Mouse (Mus musculus) bone marrow, adult 2 months (tissue): ENCODE data around the gene Asz1. TPM values are rescaled to one million over a fixed set of nuclear protein-coding genes. Genes with fewer than 3 reads are reported as not detected.

Experiments
- H3K27ac ChIP-seq: fragments of 200-500 bp; 2 replicates; pipeline ENCODE4 v1.5.1; 2012; ENCODE audit warnings: low read depth, mild to moderate bottlenecking, control low read depth, inconsistent platforms, low read length; ENCODE audit not compliant: control insufficient read depth, poor library complexity, insufficient read depth
- H3K4me1 ChIP-seq: fragments of 200-500 bp; 2 replicates; pipeline ENCODE4 v1.6.1; 2011; ENCODE audit warnings: low read length; ENCODE audit not compliant: control insufficient read depth, insufficient read depth
- H3K4me3 ChIP-seq: fragments of 200-500 bp; replicated peaks from 2 replicates; pipeline ENCODE3; 2011; ENCODE audit warnings: mild to moderate bottlenecking, low read depth, low read length, control low read depth; ENCODE audit not compliant: control insufficient read depth
- CTCF ChIP-seq: fragments of 200-500 bp; IDR thresholded peaks from 2 replicates; pipeline ENCODE4 v1.5.1; 2011; ENCODE audit warnings: low read length, control low read depth; ENCODE audit not compliant: control insufficient read depth, insufficient read depth
- POLR2A ChIP-seq: fragments of 200-500 bp; IDR thresholded peaks from 2 replicates; pipeline ENCODE4 v1.6.1; 2011; ENCODE audit warnings: low read depth, mild to moderate bottlenecking, control low read depth, low read length, borderline replicate concordance; ENCODE audit not compliant: control insufficient read depth
- WGBS: fragments of 180-500 bp; shearing (Covaris S2); methylation state at CpG from one replicate; pipeline ENCODE4 v1.1.7; 2018; 5-methylcytosine and 5-hydroxymethylcytosine counted together
- polyA plus RNA-seq: library from polyadenylated mRNA; stranded (reverse); fragments of >200 nt; gene quantifications from 2 replicates; pipeline ENCODE4 v1.2.4, GENCODE M21; 2011; ENCODE audit warnings: low replicate concordance; ENCODE audit not compliant: missing spikeins, insufficient read depth, insufficient read length

Asz1 gene
- not detected in 2 replicates for polyA plus RNA-seq

DNA sequence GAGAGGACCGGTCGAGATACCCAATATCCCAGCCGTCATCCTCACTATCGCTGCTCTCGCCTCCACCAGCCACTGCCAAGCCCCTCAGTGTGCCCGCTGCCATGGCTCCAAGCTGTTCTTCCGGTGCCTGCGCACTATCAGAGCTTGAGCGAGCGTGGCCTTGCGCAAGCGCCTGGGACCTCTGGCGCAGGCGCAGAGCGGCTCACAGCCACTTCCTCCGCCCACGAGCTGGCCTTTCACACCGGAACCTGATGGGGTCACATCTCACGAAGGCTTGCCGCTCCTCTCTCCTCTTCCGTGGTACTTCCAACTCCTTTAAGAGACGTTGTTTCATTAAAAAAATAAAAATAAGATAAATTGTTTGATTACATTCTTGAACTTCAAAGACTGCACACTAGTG, at the start of gene Asz1:
TSS of gene Asz1 (minus strand) at position 128 of the 400 bp plus-strand sequence.
- TF ChIP-seq CTCF: no peak
- TF ChIP-seq POLR2A: no peak
- WGBS: 90% methylated on average over 22 of the region's 22 CpGs
- H3K4me1 ChIP-seq: no peaks in the 10 kb centered on the region
- no peak within 1 kb of the TSS for H3K4me3 ChIP-seq
- no peak within 1 kb of the TSS for H3K27ac ChIP-seq

DNA sequence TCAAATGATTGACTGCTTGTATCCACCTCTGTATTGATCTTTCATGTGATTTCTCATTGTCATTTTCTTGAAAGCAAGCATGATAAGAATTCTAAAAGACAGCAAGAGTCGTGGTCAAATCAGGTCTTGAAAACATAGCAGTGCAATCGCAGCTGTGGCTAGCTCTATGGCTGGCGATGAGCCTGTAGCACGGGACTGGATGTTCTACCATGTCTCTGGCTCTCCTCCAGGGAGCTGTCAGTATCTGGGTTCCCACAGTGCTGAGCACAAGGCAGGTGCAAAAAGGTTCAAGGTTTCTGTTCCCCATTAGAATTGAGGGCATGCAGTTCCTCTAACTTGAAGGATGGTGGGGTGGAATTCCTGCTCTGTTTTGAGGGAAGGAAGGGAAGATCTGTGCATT, 44.2 kb upstream of the Asz1 start:
- WGBS: 37% methylated on average over 4 of the region's 4 CpGs
- no peak for TF ChIP-seq CTCF

DNA sequence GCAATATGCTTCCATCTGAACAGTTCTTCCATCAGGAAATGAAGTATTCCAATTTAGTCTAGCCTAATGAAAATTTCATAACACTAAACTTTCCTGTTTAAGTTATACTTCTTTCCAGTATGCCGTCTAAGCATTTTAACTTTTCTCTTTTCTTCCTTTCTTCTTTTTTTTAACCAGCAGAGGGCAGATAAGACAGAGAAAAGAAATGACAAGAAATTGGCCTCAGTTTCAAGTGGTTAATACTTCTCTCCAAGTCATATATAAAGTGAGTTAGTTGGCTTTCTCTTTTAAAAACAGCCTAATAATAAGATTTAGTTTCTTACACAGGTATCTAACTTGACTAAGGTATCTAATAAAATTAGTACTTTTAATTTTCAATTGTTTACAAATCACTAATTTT, 26.4 kb upstream of the Asz1 start:
- Histone ChIP-seq H3K4me1 (no peaks in the 10 kb centered on the region), H3K4me3 (no peak overlapping the region), H3K27ac (no peak overlapping the region)
- no peak for TF ChIP-seq CTCF
- TF ChIP-seq POLR2A: no peak
- WGBS: 17% methylated on average over 1 of the region's 1 CpGs

More for the DNA sequence above, 44.2 kb upstream of the Asz1 start:
- no peak overlapping the region for H3K27ac ChIP-seq
- H3K4me1 ChIP-seq: no peaks in the 10 kb centered on the region
- no peak overlapping the region for H3K4me3 ChIP-seq

DNA sequence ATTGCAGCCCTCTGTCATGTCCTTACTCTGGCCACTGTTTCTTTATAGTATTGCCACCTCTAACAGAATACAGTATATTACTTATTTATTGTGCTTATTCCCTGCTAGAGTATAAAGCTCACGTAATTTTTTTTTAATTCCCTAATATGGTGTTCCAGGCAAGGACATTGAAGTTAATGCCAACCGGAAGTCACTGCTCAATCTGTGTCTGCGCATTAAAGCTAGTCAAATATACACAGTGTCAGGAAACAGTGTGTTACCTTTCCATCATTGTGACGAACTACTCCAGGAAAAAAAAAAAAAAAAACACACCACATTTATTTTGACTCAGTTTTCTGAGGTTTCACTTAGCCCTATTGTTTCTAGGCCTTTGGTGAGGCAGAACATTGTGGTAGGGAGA, 19.2 kb upstream of the Asz1 start:
- Histone ChIP-seq H3K4me1 (no peaks in the 10 kb centered on the region), H3K27ac (no peak overlapping the region), H3K4me3 (no peak overlapping the region)
- TF ChIP-seq CTCF (no peak), POLR2A (no peak)
- WGBS: 63% methylated on average over 4 of the region's 4 CpGs

GRCm38 (mm10) chr6:18127206-18127983, 18.5 kb upstream of the Asz1 start:
- WGBS: 67% methylated on average over 2 of the region's 2 CpGs
- no peak for TF ChIP-seq POLR2A
- TF ChIP-seq CTCF: no peak
- Histone ChIP-seq H3K4me1 (no peaks in the 10 kb centered on the region), H3K4me3 (no peak overlapping the region), H3K27ac (no peak overlapping the region)

DNA sequence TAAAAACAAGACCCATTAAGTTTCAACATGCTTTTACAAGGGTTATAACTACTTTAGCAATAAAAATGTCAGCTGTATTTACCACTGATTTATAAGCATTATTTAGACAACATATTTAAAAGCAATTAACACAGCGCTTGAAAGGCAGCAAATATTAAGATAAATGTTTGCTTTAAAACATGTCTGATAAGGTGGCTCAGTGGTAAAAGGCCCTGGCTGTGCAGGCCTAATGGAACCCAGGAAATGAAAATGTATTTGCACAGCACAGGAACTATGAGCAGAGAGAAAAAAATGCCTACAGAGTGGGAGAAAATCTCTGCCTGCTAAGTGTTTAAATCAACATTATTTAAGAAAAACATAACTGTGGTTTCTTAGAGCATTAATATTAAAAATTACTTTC, 12.0 kb downstream of the Asz1 start:
- TF ChIP-seq CTCF (no peak), POLR2A (no peak)
- no peak overlapping the region for H3K27ac ChIP-seq
- H3K4me3 ChIP-seq: no peak overlapping the region
- WGBS: 78% methylated on average over 1 of the region's 1 CpGs
- H3K4me1 ChIP-seq: no peaks in the 10 kb centered on the region

GRCm38 (mm10) chr6:18089098-18089497, 19.8 kb downstream of the Asz1 start:
- WGBS: 75% methylated on average over 5 of the region's 5 CpGs
- no peak overlapping the region for H3K27ac ChIP-seq
- no peaks in the 10 kb centered on the region for H3K4me1 ChIP-seq
- no peak overlapping the region for H3K4me3 ChIP-seq
- TF ChIP-seq POLR2A (no peak), CTCF (no peak)

GRCm38 (mm10) chr6:18087160-18087804, 21.6 kb downstream of the Asz1 start:
- no peak for TF ChIP-seq POLR2A
- TF ChIP-seq CTCF: no peak
- no peak overlapping the region for H3K4me3 ChIP-seq
- H3K27ac ChIP-seq: no peak overlapping the region
- H3K4me1 ChIP-seq: no peaks in the 10 kb centered on the region
- 55% methylated on average over 5 of the region's 5 CpGs for WGBS
